In the genomic region with DNA sequence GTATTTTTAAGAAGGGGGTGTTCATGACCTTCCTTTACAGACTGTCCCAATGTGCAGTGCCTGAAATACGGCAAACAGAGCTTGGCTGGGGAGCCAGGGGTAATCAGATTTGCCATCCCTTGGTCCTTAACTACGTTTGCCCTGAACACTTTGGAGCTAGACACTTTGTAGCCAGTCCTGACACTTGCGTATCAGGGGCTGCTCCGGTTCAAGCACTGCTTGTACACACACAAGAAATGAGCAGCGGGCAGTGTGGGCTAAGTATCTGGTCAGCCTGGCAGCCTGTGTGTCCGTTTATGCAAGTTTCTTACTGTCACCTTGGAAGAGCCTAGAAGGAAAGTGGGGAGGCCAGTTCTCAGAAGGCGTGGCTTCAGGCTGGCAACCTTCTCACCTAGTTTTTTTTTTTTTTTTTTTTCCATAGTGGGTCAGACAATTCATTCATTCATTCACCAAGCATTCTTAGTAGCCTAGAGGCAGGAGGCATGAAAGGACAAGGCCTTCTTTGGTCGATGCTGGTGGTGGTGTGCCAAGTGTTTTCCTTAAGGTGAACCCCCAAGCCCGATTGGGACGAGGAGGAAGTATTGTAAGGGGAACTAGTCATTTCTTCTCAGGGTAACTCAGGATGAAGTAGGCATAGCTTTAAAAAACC, we compare ENCODE assay signal across 8 mouse cellular contexts. TPM values are rescaled to one million over a fixed set of nuclear protein-coding genes. Genes with fewer than 3 reads are reported as not detected.
DNase-seq lines count a peak whose midpoint lies in the region; ATAC-seq lines count a peak whose summit lies in the region.

No protein-coding gene starts in this region.

- no peaks in the 10 kb centered on the region for H3K9me3 ChIP-seq in embryonic facial prominence, embryonic 12.5 days
- H3K9me3 ChIP-seq in intestine, embryonic 14.5 days (ENCODE audit: control insufficient read depth, low read length): no peaks in the 10 kb centered on the region

- H3K4me2 ChIP-seq in embryonic facial prominence, embryonic 12.5 days (replicated peaks): peak overlapping the region; percentile 76
- H3K4me2 ChIP-seq in intestine, embryonic 14.5 days (ENCODE audit: low read length): peak overlapping the region; percentile 84

- no peak overlapping the region for H3K27ac ChIP-seq in embryonic facial prominence, embryonic 12.5 days
- peak overlapping the region; percentile 97 for H3K27ac ChIP-seq in intestine, embryonic 14.5 days (ENCODE audit: low read depth)

- no peak for ATAC-seq in embryonic facial prominence, embryonic 12.5 days (ENCODE audit: insufficient number of reproducible peaks, insufficient read depth, low FRiP score, low TSS enrichment)
- ATAC-seq in intestine, embryonic 14.5 days (replicated peaks; ENCODE audit: low FRiP score, low TSS enrichment, low read depth): no peak
- peak; percentile 13; the same call in 1 of the 2 replicates for ATAC-seq in megakaryocyte, adult 5-6 weeks (ENCODE audit: poor library complexity, severe bottlenecking)
- ATAC-seq in megakaryocyte-erythroid progenitor cell, adult 5-6 weeks (replicated peaks; ENCODE audit: low FRiP score, low TSS enrichment, poor library complexity, severe bottlenecking): no peak
- ATAC-seq in CD4-positive, CD25-positive, alpha-beta regulatory T cell, adult 4 months: no peak

- H3K4me1 ChIP-seq in embryonic facial prominence, embryonic 12.5 days: peaks cover 20% of the 10 kb centered on the region
- peaks cover 28% of the 10 kb centered on the region for H3K4me1 ChIP-seq in intestine, embryonic 14.5 days (replicated peaks; ENCODE audit: control insufficient read depth, insufficient read depth, low read length)

- no peaks in the 10 kb centered on the region for H3K27me3 ChIP-seq in embryonic facial prominence, embryonic 12.5 days
- H3K27me3 ChIP-seq in intestine, embryonic 14.5 days (replicated peaks; ENCODE audit: control insufficient read depth, insufficient read depth, low read length): no peaks in the 10 kb centered on the region

- H3K36me3 ChIP-seq in embryonic facial prominence, embryonic 12.5 days: no peaks in the 10 kb centered on the region
- H3K36me3 ChIP-seq in intestine, embryonic 14.5 days (ENCODE audit: control insufficient read depth, insufficient read depth, low read length): peaks cover under 1% of the 10 kb centered on the region; the same call in 1 of the 2 replicates

- H3K9ac ChIP-seq in embryonic facial prominence, embryonic 12.5 days: no peak overlapping the region
- H3K9ac ChIP-seq in intestine, embryonic 14.5 days (ENCODE audit: low read length): peak overlapping the region; percentile 85

- peak; percentile 23 for DNase-seq in kidney, adult 11 months
- no peak for DNase-seq in kidney, postnatal 10 days
- no peak for DNase-seq in intestine, embryonic 14.5 days (ENCODE audit: low spot score)
- DNase-seq in spleen, postnatal 14 days (ENCODE audit: low spot score in 2 of 2): no peak

- H3K4me3 ChIP-seq in embryonic facial prominence, embryonic 12.5 days: peak overlapping the region; percentile 70
- peak overlapping the region; percentile 61 for H3K4me3 ChIP-seq in intestine, embryonic 14.5 days (ENCODE audit: low read depth, low read length)

- 41% methylated on average over 10 of the region's 10 CpGs for WGBS in embryonic facial prominence, embryonic 12.5 days
- 51% methylated on average over 10 of the region's 10 CpGs for WGBS in intestine, embryonic 14.5 days

RNA-seq across cellular contexts. Expression of a gene that starts 8.3 kb away (rescaled TPM):
- polyA plus RNA-seq in embryonic facial prominence, embryonic 12.5 days (2016; fragmentation: Nextera tagmentation; extraction: Ambion mirVana): 0.34 and 0.56 TPM in 2 replicates
- polyA plus RNA-seq in intestine, embryonic 14.5 days (2014; fragmentation: Nextera tagmentation; extraction: Ambion mirVana): 0.31 and 0.63 TPM in 2 replicates
- 0.25 and 2.7 TPM in 2 replicates for total RNA-seq in megakaryocyte, adult 5-6 weeks (2015)
- 1.8 and 3.6 TPM in 2 replicates for total RNA-seq in megakaryocyte, adult 5-6 weeks (2017)
- 3.6 and 7.4 TPM in 2 replicates for total RNA-seq in megakaryocyte-erythroid progenitor cell, adult 5-6 weeks (2014; fragmentation: Nextera tagmentation)
- total RNA-seq in megakaryocyte-erythroid progenitor cell, adult 5-6 weeks (2017): 3.9 TPM in 1 of 2 replicates, not detected in the other
- under 1 TPM; 0.58 to 0.98 TPM for polyA plus RNA-seq in CD4-positive, CD25-positive, alpha-beta regulatory T cell, adult 4 months (2017; shearing (Covaris generic))

RNA-seq across cellular contexts. Expression of a gene that starts 24.4 kb away (rescaled TPM):
- 143 and 148 TPM in 2 replicates for polyA plus RNA-seq in embryonic facial prominence, embryonic 12.5 days (2016; fragmentation: Nextera tagmentation; extraction: Ambion mirVana)
- 124 and 128 TPM in 2 replicates for polyA plus RNA-seq in intestine, embryonic 14.5 days (2014; fragmentation: Nextera tagmentation; extraction: Ambion mirVana)
- 26.2 and 29.6 TPM in 2 replicates for total RNA-seq in megakaryocyte, adult 5-6 weeks (2015)
- 59.5 and 73.9 TPM in 2 replicates for total RNA-seq in megakaryocyte, adult 5-6 weeks (2017)
- total RNA-seq in megakaryocyte-erythroid progenitor cell, adult 5-6 weeks (2014; fragmentation: Nextera tagmentation): 49.0 and 54.4 TPM in 2 replicates
- 88.2 and 94.7 TPM in 2 replicates for total RNA-seq in megakaryocyte-erythroid progenitor cell, adult 5-6 weeks (2017)
- 10 to 100 TPM; 17.5 to 20.6 TPM for polyA plus RNA-seq in CD4-positive, CD25-positive, alpha-beta regulatory T cell, adult 4 months (2017; shearing (Covaris generic))
